Mouse (Mus musculus) thymus, adult 2 months (tissue): ENCODE data around the gene Rnf121. TPM values are rescaled to one million over a fixed set of nuclear protein-coding genes. Genes with fewer than 3 reads are reported as not detected.

ENCODE experiments used
- DNase-seq: peaks from one replicate; pipeline ENCODE4 v3.0.0; 2021
- H3K27ac ChIP-seq: fragments of 200-500 bp; 2 replicates; pipeline ENCODE4 v1.5.1; 2012; ENCODE audit warnings: low read length, control low read depth; ENCODE audit not compliant: control insufficient read depth, insufficient read depth
- H3K27me3 ChIP-seq: fragments of 200-500 bp; 2 replicates; pipeline ENCODE4 v1.6.1; 2012; ENCODE audit warnings: mild to moderate bottlenecking, low read length, moderate library complexity, mixed read lengths; ENCODE audit not compliant: control insufficient read depth, insufficient read depth
- H3K36me3 ChIP-seq: fragments of 200-500 bp; 2 replicates; pipeline ENCODE4 v1.6.1; 2012; ENCODE audit warnings: mild to moderate bottlenecking, low read length, moderate library complexity; ENCODE audit not compliant: control insufficient read depth, insufficient read depth
- H3K4me1 ChIP-seq: fragments of 200-500 bp; replicated peaks from 2 replicates; pipeline ENCODE4 v1.6.1; 2012; ENCODE audit warnings: low read length; ENCODE audit not compliant: control insufficient read depth, insufficient read depth
- H3K4me3 ChIP-seq: fragments of 200-500 bp; 2 replicates; pipeline ENCODE4 v1.5.1; 2012; ENCODE audit warnings: mild to moderate bottlenecking, low read length, control low read depth, moderate library complexity; ENCODE audit not compliant: control insufficient read depth, insufficient read depth
- CTCF ChIP-seq: fragments of 200-500 bp; IDR thresholded peaks from 2 replicates; pipeline ENCODE4 v1.5.1; 2012; ENCODE audit warnings: mild to moderate bottlenecking, control low read depth, low read length, moderate library complexity, borderline replicate concordance; ENCODE audit not compliant: control insufficient read depth, poor library complexity, insufficient read depth; ENCODE audit errors: extremely low read depth
- POLR2A ChIP-seq: fragments of 200-500 bp; IDR thresholded peaks from 2 replicates; pipeline ENCODE4 v1.6.1; 2012; ENCODE audit warnings: mild to moderate bottlenecking, low read length, control low read depth, moderate library complexity; ENCODE audit not compliant: control insufficient read depth, poor library complexity, insufficient read depth; ENCODE audit errors: extremely low read depth
- WGBS: fragments of 180-500 bp; shearing (Covaris S2); methylation state at CpG from one replicate; pipeline ENCODE4 v1.1.7; 2018; 5-methylcytosine and 5-hydroxymethylcytosine counted together
- polyA plus RNA-seq: library from polyadenylated mRNA; depleted of rRNA; stranded (reverse); fragments of >200 nt; gene quantifications from 2 replicates; pipeline ENCODE4 v1.2.3, GENCODE M21; 2012

Rnf121 gene
- polyA plus RNA-seq, 1 experiment: 41.0 TPM

- no peak overlapping the region; the same call in 1 of the 2 replicates for H3K27ac ChIP-seq
- DNase-seq: no peak
- TF ChIP-seq POLR2A: no peak
- no peak for TF ChIP-seq CTCF
- WGBS: 72% methylated on average over 3 of the region's 3 CpGs
- H3K4me3 ChIP-seq: no peak overlapping the region
- H3K36me3 ChIP-seq: peaks cover 37% of the 10 kb centered on the region
- H3K27me3 ChIP-seq: no peaks in the 10 kb centered on the region
- H3K4me1 ChIP-seq: no peaks in the 10 kb centered on the region
Observed at GRCm38 (mm10) chr7:102019362-102019761, 45.9 kb downstream of the Rnf121 start.

DNA sequence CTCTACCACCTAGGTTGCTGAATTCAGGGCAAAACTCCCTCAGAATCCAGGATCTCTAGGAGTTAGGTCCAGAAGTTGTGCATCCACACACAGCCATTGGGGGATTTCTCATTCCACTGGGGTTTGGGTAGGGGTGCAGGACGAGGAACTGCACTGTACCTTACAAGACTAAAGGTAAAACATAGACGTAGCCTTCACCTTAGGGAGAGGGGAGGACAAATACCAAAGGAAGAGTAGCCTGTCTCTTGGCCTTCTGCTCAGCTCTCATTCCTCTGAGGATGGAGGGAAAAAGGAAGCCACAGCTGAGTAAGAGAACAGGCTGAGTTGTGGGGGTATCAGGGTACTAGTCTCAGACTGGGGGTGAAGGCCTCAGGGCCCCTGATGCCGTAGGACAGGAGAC is 46.7 kb downstream of the Rnf121 start, which contains the start of gene Il18bp:
Il18bp (minus strand) TSS at position 101 of the 400 bp plus-strand sequence.
- Histone ChIP-seq H3K36me3 (peaks cover 41% of the 10 kb centered on the region), H3K27me3 (no peaks in the 10 kb centered on the region), H3K4me3 (no peak within 1 kb of the TSS), H3K27ac (peak within 1 kb of the TSS; percentile 4; the same call in 1 of the 2 replicates), H3K4me1 (no peaks in the 10 kb centered on the region)
- WGBS: 95% methylated on average over 3 of the region's 3 CpGs
- DNase-seq: no peak
- TF ChIP-seq CTCF (no peak), POLR2A (no peak)

GRCm38 (mm10) chr7:102018034-102018433 is 47.2 kb downstream of the Rnf121 start:
- no peaks in the 10 kb centered on the region for H3K27me3 ChIP-seq
- no peak for DNase-seq
- 85% methylated on average over 7 of the region's 7 CpGs for WGBS
- peaks cover 47% of the 10 kb centered on the region for H3K36me3 ChIP-seq
- TF ChIP-seq CTCF: no peak
- no peak for TF ChIP-seq POLR2A
- no peaks in the 10 kb centered on the region for H3K4me1 ChIP-seq
- no peak overlapping the region for H3K4me3 ChIP-seq
- H3K27ac ChIP-seq: peak overlapping the region; percentile 4; the same call in 1 of the 2 replicates

DNA sequence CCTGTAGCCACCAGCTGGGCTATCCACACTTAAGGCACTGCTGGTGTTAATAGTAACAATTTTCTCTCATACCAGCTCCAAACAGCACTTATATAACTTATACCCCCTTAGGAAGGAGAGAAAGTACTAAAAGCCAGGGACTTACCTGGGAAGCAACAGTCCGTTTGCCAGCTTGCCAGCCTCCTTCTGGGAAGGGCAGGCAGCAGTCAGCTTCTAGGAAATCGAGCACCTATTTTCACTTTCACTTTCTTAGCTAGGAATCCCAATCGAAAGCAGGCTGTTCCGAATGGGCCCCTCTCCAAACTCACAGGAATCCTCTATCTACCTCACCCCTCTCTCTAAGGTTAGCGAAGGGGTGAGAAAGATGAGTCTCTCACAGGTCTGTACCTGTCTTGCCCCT is 47.8 kb downstream of the Rnf121 start:
- WGBS: 31% methylated on average over 5 of the region's 5 CpGs
- H3K27ac ChIP-seq: peak overlapping the region; percentile 14
- DNase-seq: no peak
- TF ChIP-seq CTCF: no peak
- TF ChIP-seq POLR2A: no peak
- 0 out of 2 replicates have a peak overlapping the region, but pooled peaks have one; percentile 6 for H3K4me3 ChIP-seq
- H3K27me3 ChIP-seq: no peaks in the 10 kb centered on the region
- no peaks in the 10 kb centered on the region for H3K4me1 ChIP-seq
- H3K36me3 ChIP-seq: peaks cover 53% of the 10 kb centered on the region

DNA sequence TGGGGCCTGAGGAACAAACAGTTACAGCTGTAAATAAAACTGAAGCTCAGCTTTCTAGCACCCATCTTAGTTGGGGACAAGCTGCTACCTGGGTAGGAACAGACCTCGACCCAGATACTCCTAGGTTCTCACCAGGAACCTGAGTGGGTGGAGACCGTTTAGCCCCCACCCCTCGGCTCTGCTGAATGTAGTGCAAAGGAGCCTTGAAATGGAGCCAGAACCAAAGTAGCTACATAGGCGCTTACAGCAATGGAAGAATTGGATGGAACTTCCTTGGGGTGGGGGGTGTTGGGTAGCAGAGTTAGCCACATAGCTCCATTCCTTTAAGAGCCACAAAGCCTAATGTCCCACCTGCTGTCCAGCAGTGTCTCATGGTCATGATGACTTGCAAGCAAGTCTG is 48.3 kb downstream of the Rnf121 start:
- H3K27ac ChIP-seq: peak overlapping the region; percentile 14; the same call in 1 of the 2 replicates

GRCm38 (mm10) chr7:102014995-102015394 is 50.3 kb downstream of the Rnf121 start:
- DNase-seq: no peak
- WGBS: 100% methylated on average over 2 of the region's 2 CpGs
- peaks cover 71% of the 10 kb centered on the region for H3K36me3 ChIP-seq

More for the DNA sequence above, 48.3 kb downstream of the Rnf121 start:
- TF ChIP-seq POLR2A (no peak), CTCF (no peak)
- 74% methylated on average over 4 of the region's 4 CpGs for WGBS
- DNase-seq: no peak
- H3K4me1 ChIP-seq: no peaks in the 10 kb centered on the region
- peaks cover 53% of the 10 kb centered on the region for H3K36me3 ChIP-seq
- H3K27me3 ChIP-seq: no peaks in the 10 kb centered on the region
- H3K4me3 ChIP-seq: no peak overlapping the region

GRCm38 (mm10) chr7:102013416-102013815 is 51.9 kb downstream of the Rnf121 start:
- Histone ChIP-seq H3K27ac (no peak overlapping the region), H3K4me1 (no peaks in the 10 kb centered on the region), H3K27me3 (no peaks in the 10 kb centered on the region), H3K36me3 (peaks cover 83% of the 10 kb centered on the region), H3K4me3 (no peak overlapping the region)
- DNase-seq: no peak
- TF ChIP-seq CTCF (no peak), POLR2A (no peak)
- WGBS: 95% methylated on average over 8 of the region's 8 CpGs

More at GRCm38 (mm10) chr7:102014995-102015394, 50.3 kb downstream of the Rnf121 start:
- H3K4me1 ChIP-seq: no peaks in the 10 kb centered on the region
- H3K27ac ChIP-seq: no peak overlapping the region
- no peak for TF ChIP-seq POLR2A
- TF ChIP-seq CTCF: no peak
- no peak overlapping the region for H3K4me3 ChIP-seq
- H3K27me3 ChIP-seq: no peaks in the 10 kb centered on the region
